Comparison of ENCODE assay signal across 8 mouse cellular contexts in the genomic region with DNA sequence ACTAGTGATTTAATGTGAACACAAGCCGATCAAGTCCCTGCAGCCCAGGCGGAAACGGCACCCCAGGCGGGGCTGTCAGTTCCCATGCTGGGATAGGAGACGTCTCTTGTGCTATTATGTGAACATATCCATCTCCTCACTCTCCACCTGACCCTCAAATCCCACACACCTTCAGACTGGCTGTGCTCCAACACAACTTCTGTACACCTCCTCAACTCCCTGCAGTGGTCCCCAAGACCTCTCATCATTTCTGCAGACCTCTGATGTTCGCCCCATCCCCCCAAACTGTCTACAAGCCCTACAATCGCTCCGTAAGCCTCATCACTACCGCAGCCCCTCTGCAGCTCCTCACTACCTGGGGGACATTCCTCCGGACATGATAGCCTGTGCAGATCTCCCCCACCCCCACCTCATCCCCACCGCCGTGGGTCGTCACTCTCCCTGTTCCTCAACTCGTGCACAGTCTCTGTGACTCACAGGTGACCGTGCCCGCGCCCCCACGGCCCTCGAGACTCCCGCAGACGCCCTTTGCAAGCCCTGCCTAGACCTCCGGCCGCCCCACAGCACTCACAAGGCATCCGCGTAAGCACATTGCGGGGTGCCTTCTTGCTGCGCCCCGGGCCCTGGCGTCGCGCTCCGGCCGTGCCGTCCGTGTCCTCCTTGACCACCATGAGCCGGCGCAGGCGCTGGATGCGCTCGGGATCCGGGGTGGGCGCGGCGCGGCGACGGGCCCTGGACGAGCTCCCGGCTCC. TPM values are rescaled to one million over a fixed set of nuclear protein-coding genes. Genes with fewer than 3 reads are reported as not detected.
A peak's percentile ranks its signal among the peaks of the same experiment; 100 is the strongest.
DNase-seq lines count a peak whose midpoint lies in the region; ATAC-seq and TF ChIP-seq lines count a peak whose summit lies in the region.

No protein-coding gene starts in this region.

- DNase-seq in right cerebral cortex, postnatal 10 days (ENCODE audit: low spot score in 2 of 2), result peak; percentile 44 to 63
- DNase-seq in right cerebral cortex, postnatal 36 days (ENCODE audit: low spot score in 2 of 2), result no peak
- peak; percentile 60 for DNase-seq in adrenal gland, adult 2 months
- peak; percentile 16 for DNase-seq in lung, postnatal 10 days
- DNase-seq in gastrocnemius, postnatal 14 days, result no peak

- TF ChIP-seq POLR2A in small intestine, adult 2 months (IDR thresholded peaks at IDR 0.05; ENCODE audit: low read depth, low read length), result no peak

- ATAC-seq in embryonic facial prominence, embryonic 13.5 days (ENCODE audit: insufficient number of reproducible peaks, insufficient read depth, low FRiP score, low TSS enrichment, low read depth), result peak; percentile 63
- ATAC-seq in hindbrain, embryonic 16.5 days, result peak; percentile 60

- no peaks in the 10 kb centered on the region for H3K27me3 ChIP-seq in embryonic facial prominence, embryonic 13.5 days
- no peaks in the 10 kb centered on the region for H3K27me3 ChIP-seq in hindbrain, embryonic 16.5 days (replicated peaks; ENCODE audit: control insufficient read depth, insufficient read depth, low read length)
- no peaks in the 10 kb centered on the region for H3K27me3 ChIP-seq in small intestine, adult 2 months (ENCODE audit: control insufficient read depth, insufficient read depth, low read length)

- H3K9me3 ChIP-seq in embryonic facial prominence, embryonic 13.5 days, result no peaks in the 10 kb centered on the region
- no peaks in the 10 kb centered on the region for H3K9me3 ChIP-seq in hindbrain, embryonic 16.5 days (ENCODE audit: control insufficient read depth, low read length)

- H3K4me2 ChIP-seq in embryonic facial prominence, embryonic 13.5 days, result peak overlapping the region; percentile 87
- peak overlapping the region; percentile 69 for H3K4me2 ChIP-seq in hindbrain, embryonic 16.5 days (ENCODE audit: low read length)

- H3K36me3 ChIP-seq in embryonic facial prominence, embryonic 13.5 days, result peaks cover 16% of the 10 kb centered on the region; the same call in 1 of the 2 replicates
- no peaks in the 10 kb centered on the region for H3K36me3 ChIP-seq in hindbrain, embryonic 16.5 days (ENCODE audit: control insufficient read depth, insufficient read depth, low read length)
- H3K36me3 ChIP-seq in small intestine, adult 2 months (ENCODE audit: control insufficient read depth, insufficient read depth, low read length), result peaks cover 3% of the 10 kb centered on the region; the same call in 1 of the 2 replicates

- no peak for TF ChIP-seq CTCF in small intestine, adult 2 months (IDR thresholded peaks at IDR 0.05; ENCODE audit: extremely low read depth, insufficient read length, insufficient replicate concordance, low read depth, low read length)

- peak overlapping the region; percentile 89 for H3K9ac ChIP-seq in embryonic facial prominence, embryonic 13.5 days
- H3K9ac ChIP-seq in hindbrain, embryonic 16.5 days (ENCODE audit: low read depth, low read length), result peak overlapping the region; percentile 85

- intact Hi-C loops in gastrocnemius, postnatal 14 days (cut with DNase I; ENCODE audit: low total_unique reads), result loop anchor here (10.0 kb wide), 1 partner anchor 181 kb away; no protein-coding TSS in a partner anchor

- peak overlapping the region; percentile 90 for H3K4me3 ChIP-seq in embryonic facial prominence, embryonic 13.5 days
- H3K4me3 ChIP-seq in hindbrain, embryonic 16.5 days (ENCODE audit: low read length), result peak overlapping the region; percentile 55
- peak overlapping the region; percentile 91 for H3K4me3 ChIP-seq in small intestine, adult 2 months (ENCODE audit: low read depth, low read length)

- peaks cover 12% of the 10 kb centered on the region for H3K4me1 ChIP-seq in embryonic facial prominence, embryonic 13.5 days
- H3K4me1 ChIP-seq in hindbrain, embryonic 16.5 days (ENCODE audit: control insufficient read depth, insufficient read depth, low read depth, low read length), result peaks cover 11% of the 10 kb centered on the region
- peaks cover 2% of the 10 kb centered on the region for H3K4me1 ChIP-seq in small intestine, adult 2 months (ENCODE audit: control insufficient read depth, insufficient read depth, insufficient read length, low read length)

- under 1% methylated on average over 49 of the region's 49 CpGs for WGBS in embryonic facial prominence, embryonic 13.5 days
- under 1% methylated on average over 41 of the region's 49 CpGs for WGBS in hindbrain, embryonic 16.5 days
- 1% methylated on average over 49 of the region's 49 CpGs for WGBS in small intestine, adult 2 months

- H3K27ac ChIP-seq in embryonic facial prominence, embryonic 13.5 days, result peak overlapping the region; percentile 57; the same call in 1 of the 2 replicates
- peak overlapping the region; percentile 61 for H3K27ac ChIP-seq in hindbrain, embryonic 16.5 days (ENCODE audit: low read depth, low read length)
- no peak overlapping the region for H3K27ac ChIP-seq in small intestine, adult 2 months (ENCODE audit: insufficient read depth, low read depth, low read length)

RNA-seq across cellular contexts. Expression of gene Lsm11, which starts 0.7 kb away (rescaled TPM):
- total RNA-seq in adrenal gland, adult 2 months (2021), result 10 to 100 TPM in 1 of 2 experiments, 1 to 10 TPM in 1; 7.0 to 19.1 TPM
- 4.8 and 6.9 TPM in 2 replicates for polyA plus RNA-seq in adrenal gland, adult 2 months (2012; rRNA removed)
- polyA plus RNA-seq in embryonic facial prominence, embryonic 13.5 days (2015; fragmentation: Nextera tagmentation; extraction: Ambion mirVana), result 5.4 and 7.0 TPM in 2 replicates
- polyA plus RNA-seq in hindbrain, embryonic 16.5 days (2015; fragmentation: Nextera tagmentation; extraction: Ambion mirVana), result 24.4 and 24.6 TPM in 2 replicates
- 2.1 and 3.1 TPM in 2 replicates for polyA plus RNA-seq in small intestine, adult 2 months (2012; rRNA removed)
- total RNA-seq in gastrocnemius, postnatal 14 days (2021), result 1 to 10 TPM; 3.0 to 3.1 TPM

RNA-seq across cellular contexts. Expression of gene Thg1l, which starts 11.2 kb away (rescaled TPM):
- total RNA-seq in adrenal gland, adult 2 months (2021), result 10 to 100 TPM; 16.9 to 17.8 TPM
- polyA plus RNA-seq in adrenal gland, adult 2 months (2012; rRNA removed), result 3.4 and 4.6 TPM in 2 replicates
- polyA plus RNA-seq in embryonic facial prominence, embryonic 13.5 days (2015; fragmentation: Nextera tagmentation; extraction: Ambion mirVana), result 12.7 and 13.2 TPM in 2 replicates
- polyA plus RNA-seq in hindbrain, embryonic 16.5 days (2015; fragmentation: Nextera tagmentation; extraction: Ambion mirVana), result 9.5 and 9.9 TPM in 2 replicates
- 1.6 and 2.4 TPM in 2 replicates for polyA plus RNA-seq in small intestine, adult 2 months (2012; rRNA removed)
- 1 to 10 TPM; 5.4 to 5.7 TPM for total RNA-seq in gastrocnemius, postnatal 14 days (2021)

RNA-seq across cellular contexts. Expression of gene Sox30, which starts 36.0 kb away (rescaled TPM):
- under 1 TPM; 0.14 to 0.28 TPM for total RNA-seq in adrenal gland, adult 2 months (2021)
- polyA plus RNA-seq in adrenal gland, adult 2 months (2012; rRNA removed), result 0.21 and 0.25 TPM in 2 replicates
- polyA plus RNA-seq in embryonic facial prominence, embryonic 13.5 days (2015; fragmentation: Nextera tagmentation; extraction: Ambion mirVana), result 0.11 TPM in 1 of 2 replicates, not detected in the other
- not detected in 2 replicates for polyA plus RNA-seq in hindbrain, embryonic 16.5 days (2015; fragmentation: Nextera tagmentation; extraction: Ambion mirVana)
- 0.11 and 0.17 TPM in 2 replicates for polyA plus RNA-seq in small intestine, adult 2 months (2012; rRNA removed)
- under 1 TPM in 1 of 2 experiments, not detected in 1; 0.06 TPM for total RNA-seq in gastrocnemius, postnatal 14 days (2021)

Comparison
In these comparisons a context has a peak if more than half of its experiments do, and no peak if none do; other contexts are left out.
1. DNase-seq: peak in right cerebral cortex, postnatal 10 days (2 of 2), adrenal gland, adult 2 months (single experiment) and lung, postnatal 10 days (single experiment); none in right cerebral cortex, postnatal 36 days (0 of 2) and gastrocnemius, postnatal 14 days (single experiment).
2. Peak in every context shown above with its lines, with median percentiles within 50 percentile points of each other: H3K4me3 ChIP-seq.